In the genomic region with DNA sequence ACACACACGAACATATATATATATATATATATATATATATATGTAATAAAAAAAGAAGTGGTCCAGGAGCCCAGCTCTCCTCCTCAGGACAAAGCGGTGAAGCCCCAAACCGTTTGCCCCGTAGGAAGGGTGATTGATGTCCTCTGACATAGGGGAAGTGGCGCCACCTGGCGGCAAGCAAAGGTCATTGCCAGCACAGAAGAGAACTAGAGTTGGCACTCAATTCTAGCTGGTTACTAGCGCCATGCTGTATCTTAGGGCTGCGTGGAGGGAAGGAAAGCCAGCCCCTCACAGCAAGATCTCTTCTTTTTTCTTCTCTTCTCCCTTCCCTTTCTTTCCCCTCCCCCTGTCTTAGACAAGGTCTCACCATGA, we compare ENCODE assay signal across 9 mouse cellular contexts. TPM values are rescaled to one million over a fixed set of nuclear protein-coding genes. Genes with fewer than 3 reads are reported as not detected.
DNase-seq lines count a peak whose midpoint lies in the region; TF ChIP-seq lines count a peak whose summit lies in the region.
"Had no signal": no experiment of that assay in that cellular context is flagged by ENCODE, and none has a peak within 500 bp of the region (broad histone marks: within the 10 kb centered on the region; RNA-seq: fewer than 3 reads in every experiment).

No protein-coding gene starts in this region.

- peak; percentile 96 for TF ChIP-seq CTCF in ES-Bruce4 (IDR thresholded peaks at IDR 0.05; ENCODE audit: low read depth, low read length)

- H3K27me3 ChIP-seq in ES-Bruce4 (ENCODE audit: control insufficient read depth, insufficient read depth, low read length, poor library complexity, severe bottlenecking) = no peaks in the 10 kb centered on the region
- H3K27me3 ChIP-seq: neural tube, embryonic 12.5 days had no signal

- no peak overlapping the region for H3K27ac ChIP-seq in ES-Bruce4 (ENCODE audit: insufficient read depth, low read length)
- H3K27ac ChIP-seq: heart, embryonic 13.5 days; neural tube, embryonic 12.5 days had no signal

- DNase-seq in kidney, postnatal 10 days = peak; percentile 75
- no peak for DNase-seq in kidney, adult 11 months
- DNase-seq in ZHBTc4 (ENCODE audit: low read depth, low spot score) = peak; percentile 86
- DNase-seq in embryo, embryonic 9.5 days (ENCODE audit: extremely low spot score) = peak; percentile 35
- peak; percentile 63 for DNase-seq in lung, postnatal 10 days
- DNase-seq in thymus, postnatal 0 days (ENCODE audit: low spot score) = peak; percentile 74

- H3K36me3 ChIP-seq in ES-Bruce4 (ENCODE audit: control insufficient read depth, insufficient read depth, low read length, poor library complexity, severe bottlenecking) = peaks cover 10% of the 10 kb centered on the region
- H3K36me3 ChIP-seq: heart, embryonic 13.5 days; neural tube, embryonic 12.5 days had no signal

- H3K4me1 ChIP-seq in ES-Bruce4 (ENCODE audit: control insufficient read depth, insufficient read depth, low read length) = peaks cover 4% of the 10 kb centered on the region
- H3K4me1 ChIP-seq: neural tube, embryonic 12.5 days had no signal

- H3K4me3 ChIP-seq in ES-Bruce4 (ENCODE audit: low read depth, low read length) = no peak overlapping the region
- H3K4me3 ChIP-seq: heart, embryonic 13.5 days; neural tube, embryonic 12.5 days had no signal

- H3K9ac ChIP-seq in ES-Bruce4 (ENCODE audit: low read depth, poor library complexity, severe bottlenecking) = no peak overlapping the region
- H3K9ac ChIP-seq: heart, embryonic 13.5 days; neural tube, embryonic 12.5 days had no signal

- no peak for TF ChIP-seq POLR2A in ES-Bruce4 (IDR thresholded peaks at IDR 0.05; ENCODE audit: insufficient read depth, low read length)

- H3K9me3 ChIP-seq in ES-Bruce4 (replicated peaks; ENCODE audit: control insufficient read depth, insufficient read depth, low read length, poor library complexity, severe bottlenecking) = no peaks in the 10 kb centered on the region
- H3K9me3 ChIP-seq: heart, embryonic 13.5 days; neural tube, embryonic 12.5 days had no signal

- no peak for TF ChIP-seq EP300 in ES-Bruce4 (IDR thresholded peaks at IDR 0.05; ENCODE audit: insufficient read depth, low read depth, low read length)

RNA-seq across cellular contexts. Expression of a gene that starts 14.1 kb away (rescaled TPM):
- polyA plus RNA-seq in ES-Bruce4 (2011; ENCODE audit: insufficient read depth, insufficient read length, low read depth, missing spikeins) = 2.2 and 2.7 TPM in 2 replicates
- 0.42 and 0.59 TPM in 2 replicates for polyA plus RNA-seq in thymus, postnatal 0 days (2015; fragmentation: Nextera tagmentation; extraction: Ambion mirVana)

RNA-seq across cellular contexts. Expression of a gene that starts 46.0 kb away (rescaled TPM):
- 2.2 TPM in 2 replicates for polyA plus RNA-seq in ES-Bruce4 (2011; ENCODE audit: insufficient read depth, insufficient read length, low read depth, missing spikeins)
- polyA plus RNA-seq in thymus, postnatal 0 days (2015; fragmentation: Nextera tagmentation; extraction: Ambion mirVana) = 0.17 and 0.22 TPM in 2 replicates
